ENCODE assay signal across 8 mouse cellular contexts in the genomic region with DNA sequence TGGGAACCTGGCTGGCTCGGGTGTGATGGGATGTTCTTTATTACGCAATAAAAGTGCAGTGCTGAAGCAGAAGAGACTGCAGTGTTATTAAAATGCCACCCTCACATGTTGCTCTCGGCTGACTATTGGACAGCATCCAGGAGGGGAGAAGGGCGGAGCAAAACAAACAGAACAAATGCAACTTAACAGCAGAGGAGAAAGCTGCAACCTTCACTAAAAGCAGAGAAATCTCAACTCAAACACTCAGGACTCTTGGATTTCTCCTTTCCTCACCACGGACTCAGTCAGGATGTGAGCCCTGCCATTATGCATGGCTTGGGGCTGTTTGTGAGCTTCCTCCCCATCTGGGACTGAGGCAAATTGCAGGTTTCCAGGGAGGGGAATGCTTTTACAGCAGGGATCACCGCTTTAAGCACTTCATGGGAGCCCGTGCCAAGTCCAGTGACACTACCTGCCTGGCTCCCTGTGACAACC.
DNase-seq lines count a peak whose midpoint lies in the region; ATAC-seq lines count a peak whose summit lies in the region.

No protein-coding gene starts in this region.

- no peaks in the 10 kb centered on the region for H3K27me3 ChIP-seq in heart, embryonic 11.5 days (ENCODE audit: control insufficient read depth, insufficient read depth, low read length)
- H3K27me3 ChIP-seq in intestine, embryonic 14.5 days (replicated peaks; ENCODE audit: control insufficient read depth, insufficient read depth, low read length) = no peaks in the 10 kb centered on the region
- no peaks in the 10 kb centered on the region for H3K27me3 ChIP-seq in liver, embryonic 11.5 days (replicated peaks; ENCODE audit: control insufficient read depth, insufficient read depth, low read length)
- H3K27me3 ChIP-seq in liver, embryonic 12.5 days (replicated peaks) = no peaks in the 10 kb centered on the region

- peak; percentile 4 for DNase-seq in heart, adult 8-10 months (ENCODE audit: low spot score)
- peak; percentile 24 for DNase-seq in Muller cell, postnatal 12 days (ENCODE audit: inconsistent ontology term)
- peak; percentile 7 for DNase-seq in embryo, embryonic 10.5 days (ENCODE audit: low spot score)
- DNase-seq in intestine, embryonic 14.5 days (ENCODE audit: low spot score) = peak; percentile 55
- DNase-seq in layer of hippocampus, postnatal 36 days = peak; percentile 15 to 25
- no peak for DNase-seq in liver, embryonic 11.5 days (ENCODE audit: low spot score)

- no peaks in the 10 kb centered on the region for H3K9me3 ChIP-seq in heart, embryonic 11.5 days (replicated peaks; ENCODE audit: control insufficient read depth, low read length)
- H3K9me3 ChIP-seq in intestine, embryonic 14.5 days (ENCODE audit: control insufficient read depth, low read length) = no peaks in the 10 kb centered on the region
- H3K9me3 ChIP-seq in liver, embryonic 11.5 days (ENCODE audit: control insufficient read depth, low read length) = no peaks in the 10 kb centered on the region
- no peaks in the 10 kb centered on the region for H3K9me3 ChIP-seq in liver, embryonic 12.5 days (replicated peaks)

- 64% methylated on average over 7 of the region's 7 CpGs for WGBS in heart, embryonic 11.5 days (ENCODE audit: insufficient replicate concordance)
- 36% methylated on average over 7 of the region's 7 CpGs for WGBS in intestine, embryonic 14.5 days
- WGBS in liver, embryonic 11.5 days = 62% methylated on average over 7 of the region's 7 CpGs
- WGBS in liver, embryonic 12.5 days (ENCODE audit: insufficient replicate concordance) = 63% methylated on average over 7 of the region's 7 CpGs

- no peak overlapping the region for H3K9ac ChIP-seq in heart, embryonic 11.5 days (ENCODE audit: low read depth, low read length)
- no peak overlapping the region for H3K9ac ChIP-seq in intestine, embryonic 14.5 days (ENCODE audit: low read length)
- no peak overlapping the region for H3K9ac ChIP-seq in liver, embryonic 11.5 days (ENCODE audit: low read depth, low read length)
- H3K9ac ChIP-seq in liver, embryonic 12.5 days = no peak overlapping the region

- H3K4me3 ChIP-seq in heart, embryonic 11.5 days (ENCODE audit: low read depth, low read length) = no peak overlapping the region
- no peak overlapping the region for H3K4me3 ChIP-seq in intestine, embryonic 14.5 days (ENCODE audit: low read depth, low read length)
- no peak overlapping the region for H3K4me3 ChIP-seq in liver, embryonic 11.5 days (ENCODE audit: low read depth, low read length)
- no peak overlapping the region for H3K4me3 ChIP-seq in liver, embryonic 12.5 days

- ATAC-seq in heart, embryonic 11.5 days (replicated peaks; ENCODE audit: insufficient number of reproducible peaks, low FRiP score, low TSS enrichment) = no peak
- ATAC-seq in intestine, embryonic 14.5 days (replicated peaks; ENCODE audit: low FRiP score, low TSS enrichment, low read depth) = no peak
- no peak for ATAC-seq in liver, embryonic 11.5 days (replicated peaks; ENCODE audit: low FRiP score)
- no peak for ATAC-seq in liver, embryonic 12.5 days

- H3K27ac ChIP-seq in heart, embryonic 11.5 days (ENCODE audit: low read depth, low read length) = no peak overlapping the region
- H3K27ac ChIP-seq in intestine, embryonic 14.5 days (ENCODE audit: low read depth) = no peak overlapping the region
- H3K27ac ChIP-seq in liver, embryonic 11.5 days (ENCODE audit: low read depth, low read length) = no peak overlapping the region
- H3K27ac ChIP-seq in liver, embryonic 12.5 days = no peak overlapping the region

- H3K4me2 ChIP-seq in heart, embryonic 11.5 days = no peak overlapping the region
- peak overlapping the region; percentile 21 for H3K4me2 ChIP-seq in intestine, embryonic 14.5 days (ENCODE audit: low read length)
- H3K4me2 ChIP-seq in liver, embryonic 11.5 days = no peak overlapping the region
- no peak overlapping the region for H3K4me2 ChIP-seq in liver, embryonic 12.5 days

- H3K4me1 ChIP-seq in heart, embryonic 11.5 days (ENCODE audit: control insufficient read depth, insufficient read depth, low read length) = no peaks in the 10 kb centered on the region
- 0 out of 2 replicates have a peak, but pooled peaks cover 4% of the 10 kb centered on the region for H3K4me1 ChIP-seq in intestine, embryonic 14.5 days (replicated peaks; ENCODE audit: control insufficient read depth, insufficient read depth, low read length)
- H3K4me1 ChIP-seq in liver, embryonic 11.5 days (replicated peaks; ENCODE audit: control insufficient read depth, insufficient read depth, low read length) = no peaks in the 10 kb centered on the region
- peaks cover 5% of the 10 kb centered on the region; the same call in 1 of the 2 replicates for H3K4me1 ChIP-seq in liver, embryonic 12.5 days

- no peaks in the 10 kb centered on the region for H3K36me3 ChIP-seq in heart, embryonic 11.5 days (ENCODE audit: control insufficient read depth, insufficient read depth, low read length)
- no peaks in the 10 kb centered on the region for H3K36me3 ChIP-seq in intestine, embryonic 14.5 days (ENCODE audit: control insufficient read depth, insufficient read depth, low read length)
- H3K36me3 ChIP-seq in liver, embryonic 11.5 days (ENCODE audit: control insufficient read depth, insufficient read depth, low read length) = no peaks in the 10 kb centered on the region
- no peaks in the 10 kb centered on the region for H3K36me3 ChIP-seq in liver, embryonic 12.5 days
